Mouse (Mus musculus) left cerebral cortex, adult 18-20 months (tissue): ENCODE results near the gene Jmjd8. TPM values are rescaled to one million over a fixed set of nuclear protein-coding genes. Genes with fewer than 3 reads are reported as not detected.
A peak's percentile ranks its signal among the peaks of the same experiment; 100 is the strongest.

Experiments
- DNase-seq, 2 experiments: peaks; one replicate each; pipeline ENCODE4 v3.0.0; 2021 to 2022; ENCODE audit warnings: low spot score in 2 of 2, mixed read lengths in 1 of 2
- microRNA-seq, 2 experiments: library from miRNA; unstranded; fragments of <30 nt; microRNA quantifications; one replicate each; pipeline ENCODE4 v1.2.0; 2021
- total RNA-seq, 2 experiments: library from RNA; stranded (reverse); gene quantifications; 2 replicates each; pipeline ENCODE4 v1.2.3; 2021

Gene Jmjd8
- total RNA-seq, 2 experiments from 2014 or later = 43.5 to 52.3 TPM

- no peak for DNase-seq
Observed at GRCm38 (mm10) chr17:25876347-25876915, 47.8 kb downstream of the Jmjd8 start.

- no peak for DNase-seq
Observed at GRCm38 (mm10) chr17:25877025-25877424, 48.4 kb downstream of the Jmjd8 start.

DNA sequence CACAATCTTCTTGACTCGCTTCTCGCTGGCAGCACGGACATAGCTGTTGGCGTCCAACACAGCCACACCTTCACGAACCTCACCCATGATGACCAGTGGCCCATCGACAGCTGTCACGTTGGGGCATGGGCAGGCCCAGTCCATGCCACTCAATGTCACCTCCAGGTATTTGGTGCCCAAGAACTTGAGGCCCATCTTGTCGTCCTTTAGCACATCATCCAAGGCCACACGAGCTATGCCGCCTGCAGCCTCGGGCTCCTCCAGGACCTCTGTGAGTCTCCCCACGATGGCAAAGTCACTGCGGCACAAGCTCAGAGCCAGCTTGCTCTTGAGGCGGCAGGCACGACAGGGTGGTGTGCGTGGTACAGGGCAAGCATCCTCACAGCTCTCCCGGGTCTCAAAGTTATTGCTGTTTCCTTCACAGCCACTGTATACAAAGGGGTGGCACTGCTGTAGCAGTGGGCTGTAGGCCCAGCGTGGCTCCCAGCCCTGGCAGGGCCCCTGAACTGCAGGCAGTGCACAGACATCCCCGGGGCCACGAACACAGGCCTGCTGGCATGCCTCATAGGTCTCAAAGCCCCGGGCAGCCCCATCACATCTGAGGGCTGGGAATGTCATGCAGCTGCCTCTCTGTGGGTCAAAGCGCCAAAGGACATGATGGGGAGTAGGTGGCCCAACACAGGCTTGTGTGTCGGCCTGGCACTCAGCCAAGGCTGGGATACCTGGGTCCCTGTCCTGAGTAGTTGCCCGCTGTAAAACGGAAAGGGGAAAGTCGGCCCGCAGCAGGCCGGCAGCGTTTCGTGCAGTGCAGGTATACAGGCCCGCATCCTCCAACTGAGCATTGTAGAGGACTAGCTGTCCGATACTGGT lies 49.3 kb downstream of the Jmjd8 start:
- no peak for DNase-seq

- DNase-seq = no peak
Observed at GRCm38 (mm10) chr17:25878611-25879180, 50.0 kb downstream of the Jmjd8 start.

DNA sequence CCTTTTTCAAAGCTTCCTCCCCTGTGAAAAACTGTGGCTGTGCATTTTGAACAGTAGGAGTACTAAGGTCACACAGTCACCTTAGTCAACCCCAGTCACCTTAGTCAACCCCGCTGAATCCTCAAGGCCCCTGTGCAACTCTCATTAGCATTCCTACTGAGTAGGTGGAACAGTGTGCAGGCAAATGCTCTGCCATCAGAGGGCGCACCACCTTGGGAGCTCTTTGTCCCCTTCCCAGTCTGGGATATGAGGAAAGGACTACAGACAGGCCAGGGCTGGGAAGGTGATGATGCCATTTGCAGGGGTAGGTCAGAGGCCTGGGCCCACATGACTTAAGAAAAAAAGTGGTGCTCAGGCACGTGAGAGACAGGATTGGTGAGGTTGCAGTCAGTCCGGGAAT lies 50.6 kb downstream of the Jmjd8 start:
- peak in 1 of 2 experiments; percentile 58 for DNase-seq

DNA sequence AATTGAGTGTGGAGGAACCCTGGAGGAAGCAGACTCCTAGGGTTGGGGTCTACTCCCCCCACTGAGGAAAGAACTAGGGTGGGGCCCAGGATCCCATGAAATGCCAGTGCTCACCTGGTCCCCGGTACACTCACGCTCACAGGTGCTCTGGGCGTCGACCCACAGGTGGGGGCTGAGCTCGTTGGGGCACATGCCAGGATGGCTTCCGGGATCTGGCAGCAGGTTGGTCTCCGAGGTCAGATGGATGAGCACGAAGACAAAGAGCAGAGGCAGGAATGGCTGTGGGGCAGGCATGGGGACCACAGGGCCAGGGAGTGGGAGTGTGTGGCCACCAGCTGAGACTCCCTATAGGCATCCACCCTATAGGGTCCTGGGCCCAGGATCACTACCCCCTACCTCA lies 51.1 kb downstream of the Jmjd8 start:
- no peak for DNase-seq

GRCm38 (mm10) chr17:25880196-25880910 lies 51.7 kb downstream of the Jmjd8 start, which contains the start of gene Wfikkn1:
TSS of gene Wfikkn1 (minus strand) at chr17:25880858.
- no peak for DNase-seq

GRCm38 (mm10) chr17:25880913-25881641 lies 52.4 kb downstream of the Jmjd8 start:
- no peak for DNase-seq

Small RNA genes lying within 50 kb of the gene (microRNA-seq; reads per million reads assigned to microRNA genes)
- gene Mir3082 (1.3 to 3.2 reads per million in 2 experiments), gene Mir6966 (1.7 to 1.9 reads per million in 2 experiments)

Other genes starting within 250 kb of the Jmjd8 start
- 10 to 100 TPM; 19.1 to 20.2 TPM for gene Lmf1, start 249.8 kb upstream of the Jmjd8 start, total RNA-seq
- 100 to 1,000 TPM; 151 to 157 TPM for gene Gng13, start 111.7 kb upstream of the Jmjd8 start, total RNA-seq
- 1 to 10 TPM; 1.2 to 1.5 TPM for gene Chtf18, start 101.4 kb upstream of the Jmjd8 start, total RNA-seq
- 10 to 100 TPM; 60.9 to 64.4 TPM for gene Rpusd1, start 101.2 kb upstream of the Jmjd8 start, total RNA-seq
- under 1 TPM; 0.44 to 0.75 TPM for gene Mslnl, start 92.8 kb upstream of the Jmjd8 start, total RNA-seq
- 1 to 10 TPM; 2.3 to 2.5 TPM for gene Msln, start 74.5 kb upstream of the Jmjd8 start, total RNA-seq
- gene Narfl, start 55.1 kb upstream of the Jmjd8 start, total RNA-seq = 10 to 100 TPM; 31.3 to 37.1 TPM
- gene Haghl, start 43.2 kb upstream of the Jmjd8 start, total RNA-seq = 100 to 1,000 TPM; 112 to 119 TPM
- under 1 TPM in 1 of 2 experiments, not detected in 1; 0.19 TPM for gene Ccdc78, start 42.3 kb upstream of the Jmjd8 start, total RNA-seq
- gene Fam173a, start 36.0 kb upstream of the Jmjd8 start, total RNA-seq = 10 to 100 TPM; 92.7 to 99.1 TPM
- 1 to 10 TPM in 1 of 2 experiments, not detected in 1; 1.4 TPM for gene AC134908.4, start 33.2 kb upstream of the Jmjd8 start, total RNA-seq
- gene Metrn, start 31.7 kb upstream of the Jmjd8 start, total RNA-seq = 10 to 100 TPM; 70.9 to 78.2 TPM
- gene Fbxl16, start 19.8 kb upstream of the Jmjd8 start, total RNA-seq = 100 to 1,000 TPM; 588 to 680 TPM
- 10 to 100 TPM; 22.5 to 25.1 TPM for gene Wdr24, start 5.2 kb upstream of the Jmjd8 start, total RNA-seq
- 100 to 1,000 TPM; 178 to 180 TPM for gene Stub1, start 4.5 kb downstream of the Jmjd8 start, total RNA-seq
- 10 to 100 TPM; 40.6 to 42.4 TPM for gene Rhbdl1, start 8.4 kb downstream of the Jmjd8 start, total RNA-seq
- gene Gm20683, start 12.9 kb downstream of the Jmjd8 start, total RNA-seq = 10 to 100 TPM; 20.7 to 23.7 TPM
- 10 to 100 TPM; 89.5 to 92.8 TPM for gene Rhot2, start 16.0 kb downstream of the Jmjd8 start, total RNA-seq
- gene Wdr90, start 32.6 kb downstream of the Jmjd8 start, total RNA-seq = 10 to 100 TPM; 26.0 to 31.5 TPM
- 10 to 100 TPM; 20.0 to 25.6 TPM for gene Mcrip2, start 39.9 kb downstream of the Jmjd8 start, total RNA-seq
- gene Mettl26, start 46.2 kb downstream of the Jmjd8 start, total RNA-seq = 10 to 100 TPM; 38.7 to 40.2 TPM
- 1 to 10 TPM; 1.4 to 1.7 TPM for gene Wfikkn1, start 52.0 kb downstream of the Jmjd8 start, total RNA-seq
- gene Rab40c, start 90.9 kb downstream of the Jmjd8 start, total RNA-seq = 10 to 100 TPM; 41.2 TPM
- 100 to 1,000 TPM; 103 to 113 TPM for gene Pigq, start 116.1 kb downstream of the Jmjd8 start, total RNA-seq
- gene Nhlrc4, start 116.1 kb downstream of the Jmjd8 start, total RNA-seq = under 1 TPM; 0.54 to 0.98 TPM
- under 1 TPM; 0.37 to 0.65 TPM for gene A930017K11Rik, start 123.7 kb downstream of the Jmjd8 start, total RNA-seq
- gene Capn15, start 156.9 kb downstream of the Jmjd8 start, total RNA-seq = 10 to 100 TPM; 50.6 to 51.4 TPM
- gene Rab11fip3, start 240.7 kb downstream of the Jmjd8 start, total RNA-seq = 10 to 100 TPM; 97.8 to 98.4 TPM